Mouse (Mus musculus): Measurements from ENCODE around the gene Gm10775.
A peak's percentile ranks its signal among the peaks of the same experiment; 100 is the strongest.

Gene Gm10775

GRCm38 (mm10) chr13:65259239-65259638, at the start of gene Gm10775:
TSS of gene Gm10775 (plus strand) at chr13:65259539.
- DNase-seq (ENCODE audit: low spot score) = no peak

GRCm38 (mm10) chr13:65225945-65226344, 33.4 kb upstream of the Gm10775 start:
- DNase-seq (ENCODE audit: low spot score) = no peak

- no peak for DNase-seq (ENCODE audit: low spot score)
Observed at GRCm38 (mm10) chr13:65226657-65227056, 32.7 kb upstream of the Gm10775 start.

- DNase-seq (ENCODE audit: low spot score) = no peak
Observed at GRCm38 (mm10) chr13:65237211-65237610, 22.1 kb upstream of the Gm10775 start.

- DNase-seq (ENCODE audit: low spot score) = peak; percentile 95
Observed at GRCm38 (mm10) chr13:65240509-65241098, 18.7 kb upstream of the Gm10775 start.

- DNase-seq (ENCODE audit: low spot score) = peak; percentile 92
Observed at GRCm38 (mm10) chr13:65241099-65241626, 18.2 kb upstream of the Gm10775 start.

- peak; percentile 64 for DNase-seq (ENCODE audit: low spot score)
Observed at GRCm38 (mm10) chr13:65241627-65242318, 17.6 kb upstream of the Gm10775 start.

- peak; percentile 16 for DNase-seq (ENCODE audit: low spot score)
Observed at GRCm38 (mm10) chr13:65242319-65242787, 17.0 kb upstream of the Gm10775 start.

GRCm38 (mm10) chr13:65243273-65243672, 16.1 kb upstream of the Gm10775 start:
- DNase-seq (ENCODE audit: low spot score) = no peak

- peak; percentile 5 for DNase-seq (ENCODE audit: low spot score)
Observed at GRCm38 (mm10) chr13:65258175-65258954, 974 bp upstream of the Gm10775 start.

GRCm38 (mm10) chr13:65262086-65262485, 2.7 kb downstream of the Gm10775 start:
- DNase-seq (ENCODE audit: low spot score) = no peak

GRCm38 (mm10) chr13:65277994-65278382, 18.6 kb downstream of the Gm10775 start:
- no peak for DNase-seq (ENCODE audit: low spot score)

GRCm38 (mm10) chr13:65278383-65279341, 19.3 kb downstream of the Gm10775 start, which contains the start of gene Zfp369:
TSS of gene Zfp369 (plus strand) at chr13:65278814.
- DNase-seq (ENCODE audit: low spot score) = peak; percentile 96

- no peak for DNase-seq (ENCODE audit: low spot score)
Observed at GRCm38 (mm10) chr13:65286771-65287170, 27.4 kb downstream of the Gm10775 start.

GRCm38 (mm10) chr13:65296354-65296753, 37.0 kb downstream of the Gm10775 start:
- no peak for DNase-seq (ENCODE audit: low spot score)

Data from yolk sac, embryonic 10.5 days (tissue).